Mouse (Mus musculus) stomach, postnatal 0 days (tissue): Measurements from ENCODE around the gene Gtf3c1.

Source experiments
- CTCF ChIP-seq: IDR thresholded peaks from 2 replicates; pipeline ENCODE4 v1.5.1; 2016; ENCODE audit warnings: antibody characterized with exemption, low read depth, mild to moderate bottlenecking, moderate library complexity
- EP300 ChIP-seq: optimal IDR thresholded peaks from 2 replicates; pipeline ENCODE3; 2016; ENCODE audit warnings: antibody characterized with exemption

- no peak for TF ChIP-seq EP300
- TF ChIP-seq CTCF: no peak
These were observed 50.1 kb downstream of the Gtf3c1 start for GRCm38 (mm10) chr7:125657511-125657910.
